Mouse (Mus musculus): ENCODE measurements at regions not wholly inside any gene's neighbourhood (a gene's known extent, or its start where the extent isn't known, plus 50 kb on each side); places are given as distances from the start of the nearest gene placed in this dataset.

DNA sequence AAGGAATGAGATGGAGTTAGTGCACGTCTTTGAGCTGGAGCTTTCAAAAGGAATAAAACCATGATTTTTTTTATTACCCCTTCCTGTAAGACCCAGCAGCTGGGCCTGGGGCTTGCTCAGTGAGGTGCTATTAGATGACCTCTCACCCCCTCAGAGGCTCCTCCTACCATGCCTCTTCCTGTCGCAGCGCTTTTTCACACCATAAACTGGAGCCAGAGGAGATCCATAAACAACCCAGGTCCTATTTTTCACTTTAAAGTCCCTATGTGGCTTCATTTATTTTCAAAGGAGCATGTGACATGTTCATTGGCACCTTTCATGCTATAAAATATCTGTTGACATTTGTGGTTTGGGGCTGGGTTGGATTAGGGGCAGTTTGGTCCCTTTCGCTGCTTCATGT, 365.9 kb upstream of the Clint1 start:
- no peak for DNase-seq
- 86% methylated on average over 4 of the region's 4 CpGs for WGBS
- no peak for TF ChIP-seq CTCF (IDR thresholded peaks at IDR 0.05; ENCODE audit: insufficient read depth, low read length)
- no peak for TF ChIP-seq POLR2A (IDR thresholded peaks at IDR 0.05; ENCODE audit: borderline replicate concordance, extremely low read depth, low read depth, low read length)
- no peaks in the 10 kb centered on the region for H3K4me1 ChIP-seq (ENCODE audit: control insufficient read depth, insufficient read depth, low read length)
- H3K4me3 ChIP-seq (replicated peaks; ENCODE audit: extremely low read depth, low read depth, low read length) = no peak overlapping the region

- Histone ChIP-seq H3K4me1 (ENCODE audit: control insufficient read depth, insufficient read depth, low read length) (no peaks in the 10 kb centered on the region), H3K4me3 (replicated peaks; ENCODE audit: extremely low read depth, low read depth, low read length) (no peak overlapping the region)
- DNase-seq = no peak
- TF ChIP-seq CTCF (IDR thresholded peaks at IDR 0.05; ENCODE audit: insufficient read depth, low read length) (no peak), POLR2A (IDR thresholded peaks at IDR 0.05; ENCODE audit: borderline replicate concordance, extremely low read depth, low read depth, low read length) (no peak)
- 81% methylated on average over 20 of the region's 20 CpGs for WGBS
Observed at GRCm38 (mm10) chr11:45491021-45491967, 360.6 kb upstream of the Clint1 start.

GRCm38 (mm10) chr11:45495246-45495645, 356.6 kb upstream of the Clint1 start:
- DNase-seq = no peak
- Histone ChIP-seq H3K4me1 (ENCODE audit: control insufficient read depth, insufficient read depth, low read length) (no peaks in the 10 kb centered on the region), H3K4me3 (replicated peaks; ENCODE audit: extremely low read depth, low read depth, low read length) (no peak overlapping the region)
- 35% methylated on average over 1 of the region's 1 CpGs for whole genome bisulfite sequencing
- no peak for TF ChIP-seq POLR2A (IDR thresholded peaks at IDR 0.05; ENCODE audit: borderline replicate concordance, extremely low read depth, low read depth, low read length)
- no peak for TF ChIP-seq CTCF (IDR thresholded peaks at IDR 0.05; ENCODE audit: insufficient read depth, low read length)

DNA sequence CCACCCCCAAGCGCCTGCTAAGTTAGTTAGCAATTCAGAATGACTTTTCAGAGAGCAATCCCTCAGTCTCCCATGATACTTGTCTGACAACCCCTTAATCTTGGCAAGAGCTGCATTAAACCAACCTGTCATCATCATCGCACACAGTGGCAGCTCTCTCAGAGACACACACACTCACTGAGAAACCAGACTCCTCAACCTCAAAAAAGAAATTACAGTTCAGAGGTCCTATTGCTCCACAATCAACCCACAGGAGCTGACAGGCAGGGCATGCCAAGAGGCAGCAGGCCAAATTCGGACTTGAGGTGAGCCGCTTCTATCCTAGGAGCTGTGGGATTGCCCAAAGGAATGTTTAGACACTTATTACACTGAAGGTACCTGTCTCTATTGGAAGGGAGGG, 343.3 kb upstream of the Clint1 start:
- H3K4me3 ChIP-seq (replicated peaks; ENCODE audit: extremely low read depth, low read depth, low read length) = no peak overlapping the region
- TF ChIP-seq POLR2A (IDR thresholded peaks at IDR 0.05; ENCODE audit: borderline replicate concordance, extremely low read depth, low read depth, low read length) (no peak), CTCF (IDR thresholded peaks at IDR 0.05; ENCODE audit: insufficient read depth, low read length) (no peak)
- WGBS = 60% methylated on average over 4 of the region's 4 CpGs
- DNase-seq = no peak
- H3K4me1 ChIP-seq (ENCODE audit: control insufficient read depth, insufficient read depth, low read length) = no peaks in the 10 kb centered on the region

DNA sequence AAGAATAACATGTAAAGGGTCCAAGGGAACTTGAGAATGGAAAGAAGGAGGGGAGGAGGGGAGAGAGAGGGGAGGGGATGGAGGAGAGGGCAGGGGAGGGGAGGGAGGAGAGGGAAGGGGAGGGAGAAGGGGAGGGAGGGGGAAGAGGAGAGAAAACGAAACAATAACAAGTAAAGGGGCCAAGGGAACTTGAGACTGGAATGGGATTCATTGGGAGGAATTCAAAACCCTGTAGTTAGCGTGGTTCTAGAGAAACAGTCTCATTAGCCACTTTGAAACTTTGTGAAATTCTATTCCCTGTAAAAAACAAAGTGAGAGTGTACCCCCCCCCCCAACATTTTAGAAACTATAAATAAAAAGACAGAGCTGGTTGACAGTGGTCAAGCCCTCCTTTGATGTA, 342.6 kb upstream of the Clint1 start:
- H3K4me1 ChIP-seq (ENCODE audit: control insufficient read depth, insufficient read depth, low read length) = no peaks in the 10 kb centered on the region
- H3K4me3 ChIP-seq (replicated peaks; ENCODE audit: extremely low read depth, low read depth, low read length) = no peak overlapping the region
- no peak for DNase-seq
- WGBS = 39% methylated on average over 2 of the region's 2 CpGs
- TF ChIP-seq POLR2A (IDR thresholded peaks at IDR 0.05; ENCODE audit: borderline replicate concordance, extremely low read depth, low read depth, low read length) (no peak), CTCF (IDR thresholded peaks at IDR 0.05; ENCODE audit: insufficient read depth, low read length) (no peak)

- TF ChIP-seq CTCF (IDR thresholded peaks at IDR 0.05; ENCODE audit: insufficient read depth, low read length) (no peak), POLR2A (IDR thresholded peaks at IDR 0.05; ENCODE audit: borderline replicate concordance, extremely low read depth, low read depth, low read length) (no peak)
- DNase-seq = no peak
- 80% methylated on average over 10 of the region's 10 CpGs for whole genome bisulfite sequencing
- Histone ChIP-seq H3K4me3 (replicated peaks; ENCODE audit: extremely low read depth, low read depth, low read length) (no peak overlapping the region), H3K4me1 (ENCODE audit: control insufficient read depth, insufficient read depth, low read length) (no peaks in the 10 kb centered on the region)
Observed at GRCm38 (mm10) chr11:45514415-45515271, 337.2 kb upstream of the Clint1 start.

DNA sequence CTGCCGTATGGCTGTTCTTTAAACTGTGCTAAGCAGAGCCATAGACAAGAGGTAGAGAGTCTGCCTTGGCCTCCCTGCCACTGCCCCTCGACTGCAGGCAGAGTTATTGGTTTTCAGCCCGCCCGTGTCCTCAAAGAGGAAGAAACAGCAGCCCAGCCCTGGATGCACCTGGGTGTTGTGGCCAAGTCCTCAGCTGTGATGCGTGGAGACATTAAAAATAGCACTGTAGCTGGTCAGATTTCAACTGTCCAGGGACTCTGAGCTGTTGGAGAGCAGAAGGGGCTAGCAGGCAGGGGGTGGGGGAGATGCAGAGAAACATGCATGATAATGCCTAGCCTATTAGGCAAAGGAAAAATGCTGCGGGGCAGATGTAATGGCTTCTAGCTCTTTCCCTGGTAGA, 327.1 kb upstream of the Clint1 start:
- TF ChIP-seq CTCF (IDR thresholded peaks at IDR 0.05; ENCODE audit: insufficient read depth, low read length) (no peak), POLR2A (IDR thresholded peaks at IDR 0.05; ENCODE audit: borderline replicate concordance, extremely low read depth, low read depth, low read length) (no peak)
- H3K4me3 ChIP-seq (replicated peaks; ENCODE audit: extremely low read depth, low read depth, low read length) = no peak overlapping the region
- WGBS = 65% methylated on average over 6 of the region's 6 CpGs
- H3K4me1 ChIP-seq (ENCODE audit: control insufficient read depth, insufficient read depth, low read length) = no peaks in the 10 kb centered on the region
- no peak for DNase-seq

DNA sequence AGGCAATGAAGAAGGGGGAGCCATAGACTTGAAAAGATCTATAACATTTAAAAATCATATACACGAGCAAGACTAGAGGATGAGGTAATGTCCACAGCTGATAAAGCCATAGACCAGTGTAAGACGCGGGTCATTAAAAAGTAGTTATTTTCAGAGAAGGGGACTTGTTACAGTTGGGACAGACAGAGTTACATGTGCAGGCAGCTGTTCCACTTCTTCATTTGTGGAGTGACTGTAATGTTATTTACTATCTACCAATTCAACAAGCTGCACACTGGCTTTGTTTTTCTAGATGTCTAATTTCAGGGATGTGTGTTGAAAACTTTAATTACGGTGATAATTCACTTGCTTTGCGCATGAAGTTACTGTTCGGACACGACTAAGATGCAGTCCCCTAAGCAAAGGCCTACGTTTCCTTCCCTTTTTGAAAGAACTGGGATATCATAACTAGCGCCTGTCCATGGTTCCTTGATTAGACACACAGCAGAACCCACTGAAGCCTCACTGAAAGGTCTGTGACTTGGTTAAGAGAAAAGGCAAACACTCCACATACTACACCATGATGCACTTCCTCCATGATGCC, 320.7 kb upstream of the Clint1 start:
- Histone ChIP-seq H3K4me1 (ENCODE audit: control insufficient read depth, insufficient read depth, low read length) (no peaks in the 10 kb centered on the region), H3K4me3 (replicated peaks; ENCODE audit: extremely low read depth, low read depth, low read length) (no peak overlapping the region)
- no peak for TF ChIP-seq POLR2A (IDR thresholded peaks at IDR 0.05; ENCODE audit: borderline replicate concordance, extremely low read depth, low read depth, low read length)
- no peak for TF ChIP-seq CTCF (IDR thresholded peaks at IDR 0.05; ENCODE audit: insufficient read depth, low read length)
- WGBS = 85% methylated on average over 9 of the region's 9 CpGs
- no peak for DNase-seq

DNA sequence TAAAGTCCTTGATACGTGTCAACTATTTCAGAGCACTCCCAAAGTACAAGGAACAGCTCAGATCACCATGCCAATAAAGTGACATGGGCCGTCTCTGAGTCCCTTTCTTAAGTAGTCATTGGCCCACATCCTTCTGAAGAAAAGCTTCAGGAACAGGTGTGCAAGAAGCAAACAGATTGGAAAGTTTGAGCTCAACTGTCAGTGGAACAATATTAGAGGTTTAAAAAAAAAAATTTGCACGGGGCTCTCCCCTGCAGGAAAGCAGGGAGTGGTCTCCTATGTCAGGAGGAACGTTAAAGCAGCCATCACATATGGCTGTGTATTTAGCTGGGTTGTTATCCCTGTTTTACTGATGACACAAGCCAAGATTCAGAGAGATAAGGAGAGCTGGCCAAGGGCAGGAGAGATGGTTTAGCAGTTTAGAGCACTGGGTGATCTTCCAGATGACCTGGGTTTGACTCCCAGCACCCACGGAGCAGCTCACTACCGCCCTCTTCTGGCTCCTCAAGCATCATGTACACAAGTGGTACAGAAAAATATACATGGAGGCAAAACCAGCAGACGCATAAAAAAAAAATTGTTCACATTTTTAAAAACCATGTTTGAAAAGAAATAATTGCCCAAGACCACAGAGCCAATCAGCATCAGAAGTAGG, 318.3 kb upstream of the Clint1 start:
- no peaks in the 10 kb centered on the region for H3K4me1 ChIP-seq (ENCODE audit: control insufficient read depth, insufficient read depth, low read length)
- TF ChIP-seq CTCF (IDR thresholded peaks at IDR 0.05; ENCODE audit: insufficient read depth, low read length) (0 out of 2 replicates have a peak, but pooled peaks have one; percentile 28), POLR2A (IDR thresholded peaks at IDR 0.05; ENCODE audit: borderline replicate concordance, extremely low read depth, low read depth, low read length) (no peak)
- WGBS = 49% methylated on average over 7 of the region's 7 CpGs
- DNase-seq = no peak
- no peak overlapping the region for H3K4me3 ChIP-seq (replicated peaks; ENCODE audit: extremely low read depth, low read depth, low read length)

Measured in lung, adult 2 months (tissue).